Mouse (Mus musculus): Measurements from ENCODE around the gene Nxph3.
A peak's percentile ranks its signal among the peaks of the same experiment; 100 is the strongest.

The Nxph3 gene

GRCm38 (mm10) chr11:95493010-95493409 is 21.4 kb downstream of the Nxph3 start:
- no peak for DNase-seq (ENCODE audit: low spot score)

GRCm38 (mm10) chr11:95492256-95492655 is 22.1 kb downstream of the Nxph3 start:
- DNase-seq (ENCODE audit: low spot score), result no peak

- DNase-seq (ENCODE audit: low spot score), result no peak
Measured at GRCm38 (mm10) chr11:95490104-95490503, 24.3 kb downstream of the Nxph3 start.

GRCm38 (mm10) chr11:95487237-95487636 is 27.1 kb downstream of the Nxph3 start:
- DNase-seq (ENCODE audit: low spot score), result no peak

- no peak for DNase-seq (ENCODE audit: low spot score)
Measured at GRCm38 (mm10) chr11:95485634-95486033, 28.7 kb downstream of the Nxph3 start.

- no peak for DNase-seq (ENCODE audit: low spot score)
Measured at GRCm38 (mm10) chr11:95480662-95481061, 33.7 kb downstream of the Nxph3 start.

- DNase-seq (ENCODE audit: low spot score), result no peak
Measured at GRCm38 (mm10) chr11:95479458-95479857, 34.9 kb downstream of the Nxph3 start.

- no peak for DNase-seq (ENCODE audit: low spot score)
Measured at GRCm38 (mm10) chr11:95476323-95476722, 38.0 kb downstream of the Nxph3 start.

GRCm38 (mm10) chr11:95473456-95473855 is 40.9 kb downstream of the Nxph3 start:
- no peak for DNase-seq (ENCODE audit: low spot score)

- DNase-seq (ENCODE audit: low spot score), result no peak
Measured at GRCm38 (mm10) chr11:95472942-95473341, 41.4 kb downstream of the Nxph3 start.

GRCm38 (mm10) chr11:95467731-95468130 is 46.6 kb downstream of the Nxph3 start:
- peak; percentile 6 for DNase-seq (ENCODE audit: low spot score)

- no peak for DNase-seq (ENCODE audit: low spot score)
Measured at GRCm38 (mm10) chr11:95462168-95462567, 52.2 kb downstream of the Nxph3 start.

- no peak for DNase-seq (ENCODE audit: low spot score)
Measured at GRCm38 (mm10) chr11:95460872-95461271, 53.5 kb downstream of the Nxph3 start.
